Mouse (Mus musculus) gastrocnemius, postnatal 10 days (tissue): Measurements from ENCODE around the gene Ndufs6. TPM values are rescaled to one million over a fixed set of nuclear protein-coding genes. Genes with fewer than 3 reads are reported as not detected.

Experiments
- total RNA-seq, 2 experiments: library from RNA; stranded (reverse); gene quantifications; 2 replicates each; pipeline ENCODE4 v1.2.3; 2021

Ndufs6 gene
- total RNA-seq, 2 experiments from 2014 or later = 287 to 336 TPM

Other genes starting within 250 kb of the Ndufs6 start
- not detected for gene Irx4, start 68.1 kb downstream of the Ndufs6 start, total RNA-seq
- 10 to 100 TPM; 39.0 to 43.1 TPM for gene Mrpl36, start within 50 bp of the Ndufs6 start, total RNA-seq
- gene Lpcat1, start 138.7 kb upstream of the Ndufs6 start, total RNA-seq = 10 to 100 TPM; 10.1 to 14.8 TPM
- gene Slc6a3, start 208.2 kb upstream of the Ndufs6 start, total RNA-seq = not detected